Mouse (Mus musculus): ENCODE data around the gene Tspoap1. TPM values are rescaled to one million over a fixed set of nuclear protein-coding genes. Genes with fewer than 3 reads are reported as not detected.

The Tspoap1 gene
- polyA plus RNA-seq, 1 experiment from 2014 or later, result 0.64 TPM

DNA sequence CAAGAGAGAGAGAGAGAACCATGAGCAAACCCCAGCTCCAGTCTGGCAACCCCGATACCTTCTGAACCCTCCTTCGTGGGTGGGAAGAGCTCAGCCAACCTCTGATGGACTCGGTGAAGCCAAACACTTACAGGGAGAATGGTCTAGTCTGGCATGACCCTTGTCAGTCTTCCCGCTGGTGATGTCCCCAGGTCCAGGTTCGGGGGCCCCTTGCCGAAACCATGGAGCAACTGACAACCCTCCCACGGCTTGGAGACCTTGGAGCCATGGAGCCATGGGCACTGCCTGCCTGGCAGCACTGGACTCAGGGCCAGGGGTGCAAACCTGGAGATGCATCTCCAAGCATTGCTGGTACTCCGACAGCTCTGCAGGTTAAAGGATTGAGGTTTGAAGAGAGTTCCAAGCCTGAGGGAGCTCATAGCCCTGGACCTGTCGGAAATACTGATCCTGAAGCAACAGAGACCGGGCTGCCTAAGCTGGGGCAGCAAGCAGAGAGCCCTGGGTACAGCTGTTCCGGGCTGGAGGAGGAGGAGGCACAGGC lies 910 bp downstream of the Tspoap1 start:
- WGBS, result 65% methylated on average over 11 of the region's 11 CpGs
- TF ChIP-seq EP300 (IDR thresholded peaks at IDR 0.05) (no peak), CTCF (IDR thresholded peaks at IDR 0.05) (no peak)
- Histone ChIP-seq H3K4me1 (ENCODE audit: insufficient read depth, low read depth, low read length) (peaks cover 4% of the 10 kb centered on the region; the same call in 1 of the 2 replicates), H3K9me3 (ENCODE audit: low read length) (no peaks in the 10 kb centered on the region), H3K9ac (replicated peaks; ENCODE audit: low read depth) (no peak overlapping the region), H3K4me3 (ENCODE audit: low read depth, low read length) (no peak overlapping the region), H3K27me3 (replicated peaks; ENCODE audit: insufficient read depth, low read length) (peaks cover 36% of the 10 kb centered on the region; the same call in 1 of the 2 replicates), H3K36me3 (ENCODE audit: insufficient read depth, low read length) (no peaks in the 10 kb centered on the region), H3K27ac (ENCODE audit: low read length) (no peak overlapping the region), H3K4me2 (replicated peaks; ENCODE audit: low read depth, low read length) (no peak overlapping the region)
- ATAC-seq (no peak), DNase-seq (ENCODE audit: low spot score) (no peak)

DNA sequence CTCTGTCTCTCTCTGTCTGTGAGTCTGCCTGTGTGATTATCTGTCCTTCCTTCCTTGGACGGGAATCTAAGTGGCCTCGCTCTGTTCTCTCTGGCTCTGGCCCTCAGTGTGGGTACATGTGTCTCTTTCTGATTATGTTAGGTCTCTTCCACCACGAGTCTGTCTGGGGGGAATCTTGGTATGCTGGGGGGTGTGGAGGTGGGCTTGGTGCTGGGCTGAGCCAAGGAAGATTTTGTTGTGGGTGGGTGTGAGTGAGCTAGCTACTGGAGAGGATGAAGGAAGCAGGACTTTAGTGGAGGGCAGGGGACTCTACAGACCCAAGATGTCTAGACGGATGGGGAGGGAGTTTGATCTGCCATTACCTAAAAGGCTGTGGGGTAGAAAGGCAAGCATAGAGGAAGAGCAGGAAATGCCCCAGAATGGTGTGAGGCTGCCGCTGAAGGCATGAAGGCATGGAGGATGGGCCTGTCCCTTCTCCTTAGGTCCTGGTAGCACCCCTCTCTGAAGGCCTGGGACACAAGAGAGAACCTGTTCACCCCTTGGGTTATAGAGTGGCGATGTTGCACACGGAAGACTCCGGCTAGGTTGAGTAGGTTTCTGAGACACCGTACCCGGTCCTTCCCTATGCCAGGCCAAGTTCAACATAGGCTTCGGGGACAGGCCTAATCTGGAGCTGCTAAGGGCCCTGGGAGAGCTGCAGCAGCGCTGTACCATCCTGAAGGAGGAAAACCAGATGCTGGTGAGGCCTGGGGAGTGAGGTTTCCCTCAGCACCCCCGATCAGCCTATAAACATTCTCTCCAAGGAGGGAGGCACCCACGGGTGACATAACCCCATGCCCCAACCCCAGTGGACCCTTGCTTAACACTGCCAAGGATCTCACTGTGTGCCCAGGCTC lies 1.7 kb downstream of the Tspoap1 start:
- WGBS, result 69% methylated on average over 14 of the region's 14 CpGs
- no peak overlapping the region for H3K27ac ChIP-seq (ENCODE audit: low read length)
- no peak overlapping the region for H3K9ac ChIP-seq (replicated peaks; ENCODE audit: low read depth)
- no peak for TF ChIP-seq CTCF (IDR thresholded peaks at IDR 0.05)
- no peak for TF ChIP-seq EP300 (IDR thresholded peaks at IDR 0.05)
- no peak for ATAC-seq
- H3K27me3 ChIP-seq (replicated peaks; ENCODE audit: insufficient read depth, low read length), result peaks cover 36% of the 10 kb centered on the region; the same call in 1 of the 2 replicates
- peaks cover 4% of the 10 kb centered on the region; the same call in 1 of the 2 replicates for H3K4me1 ChIP-seq (ENCODE audit: insufficient read depth, low read depth, low read length)
- no peak for DNase-seq (ENCODE audit: low spot score)
- no peak overlapping the region for H3K4me3 ChIP-seq (ENCODE audit: low read depth, low read length)
- H3K4me2 ChIP-seq (replicated peaks; ENCODE audit: low read depth, low read length), result no peak overlapping the region
- no peaks in the 10 kb centered on the region for H3K36me3 ChIP-seq (ENCODE audit: insufficient read depth, low read length)
- no peaks in the 10 kb centered on the region for H3K9me3 ChIP-seq (ENCODE audit: low read length)

DNA sequence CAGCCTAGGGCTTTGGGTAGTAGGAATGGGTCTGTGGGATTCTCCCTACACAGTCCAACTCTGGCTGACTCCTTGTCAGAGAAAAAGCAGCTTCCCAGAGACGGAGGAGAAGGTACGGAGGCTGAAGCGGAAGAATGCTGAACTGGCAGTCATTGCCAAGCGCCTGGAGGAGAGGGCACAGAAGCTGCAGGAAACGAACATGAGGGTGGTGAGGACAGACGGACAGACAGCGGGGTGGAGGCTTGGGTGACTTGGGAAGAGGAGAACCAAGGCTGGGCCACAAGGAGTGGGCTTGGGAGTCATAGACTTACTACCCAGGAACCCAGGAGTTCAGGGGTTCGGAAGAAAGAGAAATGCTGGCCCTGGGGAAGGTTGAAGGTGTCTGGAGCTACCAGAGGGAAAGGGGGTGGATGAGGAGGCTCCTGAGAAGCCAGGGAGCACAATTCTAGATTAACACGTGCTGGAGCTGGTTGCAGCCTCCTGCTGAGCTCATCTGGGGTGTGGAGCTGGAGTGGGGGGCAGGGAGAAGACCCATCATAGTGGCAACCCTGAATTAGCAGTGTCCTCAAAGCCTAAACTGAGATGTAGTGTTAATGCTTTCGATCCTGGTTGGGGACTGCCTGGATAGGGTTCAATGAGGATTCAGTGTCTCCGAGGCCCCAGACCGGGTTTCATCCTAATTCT lies 2.5 kb downstream of the Tspoap1 start:
- no peak overlapping the region for H3K4me2 ChIP-seq (replicated peaks; ENCODE audit: low read depth, low read length)
- WGBS, result 44% methylated on average over 12 of the region's 12 CpGs

DNA sequence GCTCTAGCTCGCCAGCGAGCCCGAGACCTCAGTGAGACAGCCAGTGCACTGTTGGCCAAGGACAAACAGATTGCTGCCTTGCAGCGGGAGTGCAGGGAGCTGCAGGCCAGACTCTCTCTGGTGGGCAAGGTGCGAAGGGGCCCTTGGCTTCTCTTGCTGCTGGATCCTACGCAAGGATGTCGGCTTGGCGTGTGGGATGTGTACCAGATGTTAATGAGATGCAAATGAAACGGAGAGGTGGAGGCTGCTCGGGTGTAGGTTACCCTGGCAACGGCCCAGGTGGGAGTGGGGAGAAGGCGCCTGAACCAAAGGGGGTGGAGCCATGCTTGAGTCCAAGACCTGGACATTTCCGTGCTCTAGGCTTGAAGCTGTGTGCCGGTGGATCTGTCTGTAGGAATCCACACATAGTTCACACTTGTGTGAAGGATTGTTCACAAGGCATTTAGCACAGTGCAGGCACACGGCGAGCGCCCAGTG lies 3.2 kb downstream of the Tspoap1 start:
- Histone ChIP-seq H3K4me1 (ENCODE audit: insufficient read depth, low read depth, low read length) (peaks cover 4% of the 10 kb centered on the region; the same call in 1 of the 2 replicates), H3K36me3 (ENCODE audit: insufficient read depth, low read length) (no peaks in the 10 kb centered on the region), H3K27me3 (replicated peaks; ENCODE audit: insufficient read depth, low read length) (peaks cover 36% of the 10 kb centered on the region; the same call in 1 of the 2 replicates), H3K9ac (replicated peaks; ENCODE audit: low read depth) (no peak overlapping the region), H3K27ac (ENCODE audit: low read length) (no peak overlapping the region), H3K4me3 (ENCODE audit: low read depth, low read length) (peak overlapping the region; percentile 41), H3K9me3 (ENCODE audit: low read length) (no peaks in the 10 kb centered on the region), H3K4me2 (replicated peaks; ENCODE audit: low read depth, low read length) (peak overlapping the region; percentile 74)
- TF ChIP-seq EP300 (IDR thresholded peaks at IDR 0.05) (no peak), CTCF (IDR thresholded peaks at IDR 0.05) (0 out of 2 replicates have a peak, but pooled peaks have one; percentile 7)
- peak; percentile 62 for DNase-seq (ENCODE audit: low spot score)
- ATAC-seq, result peak; percentile 58
- 3% methylated on average over 17 of the region's 17 CpGs for WGBS

More for the DNA sequence above, 2.5 kb downstream of the Tspoap1 start:
- Histone ChIP-seq H3K36me3 (ENCODE audit: insufficient read depth, low read length) (no peaks in the 10 kb centered on the region), H3K9ac (replicated peaks; ENCODE audit: low read depth) (no peak overlapping the region), H3K27me3 (replicated peaks; ENCODE audit: insufficient read depth, low read length) (peaks cover 36% of the 10 kb centered on the region; the same call in 1 of the 2 replicates), H3K4me1 (ENCODE audit: insufficient read depth, low read depth, low read length) (peaks cover 4% of the 10 kb centered on the region; the same call in 1 of the 2 replicates), H3K4me3 (ENCODE audit: low read depth, low read length) (no peak overlapping the region), H3K9me3 (ENCODE audit: low read length) (no peaks in the 10 kb centered on the region), H3K27ac (ENCODE audit: low read length) (no peak overlapping the region)
- DNase-seq (ENCODE audit: low spot score) (no peak), ATAC-seq (no peak)
- TF ChIP-seq CTCF (IDR thresholded peaks at IDR 0.05) (no peak), EP300 (IDR thresholded peaks at IDR 0.05) (no peak)

DNA sequence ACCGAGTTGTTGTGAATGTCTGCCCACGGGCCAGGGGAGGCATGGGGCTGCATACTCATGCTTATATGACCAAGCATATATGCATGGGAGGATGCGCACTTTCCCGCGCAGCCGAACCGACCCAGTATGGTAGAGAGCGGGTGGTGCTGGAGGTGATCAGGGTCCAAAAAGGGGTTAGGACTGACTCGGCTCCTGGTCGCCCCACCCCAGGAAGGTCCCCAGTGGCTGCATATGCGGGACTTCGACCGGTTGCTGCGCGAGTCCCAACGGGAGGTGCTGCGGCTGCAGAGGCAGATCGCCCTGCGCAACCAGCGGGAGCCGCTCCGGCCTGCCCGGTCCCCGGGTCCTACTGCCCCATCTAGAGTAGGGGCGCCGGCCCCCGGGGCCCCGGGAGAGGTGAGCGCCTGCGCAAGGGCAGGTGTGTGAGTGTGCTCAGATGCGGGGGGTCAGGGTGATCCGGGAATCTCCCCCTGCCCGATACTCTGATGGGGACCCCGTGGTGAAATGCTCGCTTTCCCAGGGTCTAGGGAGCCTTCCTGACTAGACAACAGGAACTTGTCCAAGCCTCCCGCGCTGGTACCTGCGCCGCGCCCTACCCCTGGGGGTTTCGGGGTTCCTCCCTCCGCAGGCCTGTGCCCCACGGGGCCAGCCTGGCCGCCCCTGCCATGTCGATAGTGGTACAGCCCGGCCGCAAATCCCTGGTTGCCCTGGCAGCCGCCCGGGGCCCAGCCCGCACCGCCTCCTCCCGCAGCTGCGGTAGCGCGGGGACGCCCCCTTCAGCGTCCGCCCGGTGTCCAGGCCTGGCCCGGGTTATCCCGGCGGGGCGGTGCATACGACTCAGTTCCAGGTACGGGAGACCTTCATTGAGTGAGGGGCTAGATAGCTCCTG lies 3.9 kb downstream of the Tspoap1 start:
- peak; percentile 68 for ATAC-seq
- DNase-seq (ENCODE audit: low spot score), result no peak

More for the DNA sequence above, 3.9 kb downstream of the Tspoap1 start:
- Histone ChIP-seq H3K4me1 (ENCODE audit: insufficient read depth, low read depth, low read length) (peaks cover 4% of the 10 kb centered on the region; the same call in 1 of the 2 replicates), H3K9ac (replicated peaks; ENCODE audit: low read depth) (0 out of 2 replicates have a peak overlapping the region, but pooled peaks have one; percentile 1), H3K27ac (ENCODE audit: low read length) (no peak overlapping the region), H3K4me3 (ENCODE audit: low read depth, low read length) (peak overlapping the region; percentile 41), H3K4me2 (replicated peaks; ENCODE audit: low read depth, low read length) (peak overlapping the region; percentile 74), H3K36me3 (ENCODE audit: insufficient read depth, low read length) (no peaks in the 10 kb centered on the region), H3K9me3 (ENCODE audit: low read length) (no peaks in the 10 kb centered on the region), H3K27me3 (replicated peaks; ENCODE audit: insufficient read depth, low read length) (peaks cover 36% of the 10 kb centered on the region; the same call in 1 of the 2 replicates)
- no peak for TF ChIP-seq CTCF (IDR thresholded peaks at IDR 0.05)
- no peak for TF ChIP-seq EP300 (IDR thresholded peaks at IDR 0.05)
- 1% methylated on average over 57 of the region's 65 CpGs for WGBS
